Mouse (Mus musculus): ENCODE results near the gene Zfp143. TPM values are rescaled to one million over a fixed set of nuclear protein-coding genes. Genes with fewer than 3 reads are reported as not detected.

Zfp143 gene
- total and polyA plus RNA-seq, 3 experiments: 13.9 to 15.7 TPM; not detected in 1

DNA sequence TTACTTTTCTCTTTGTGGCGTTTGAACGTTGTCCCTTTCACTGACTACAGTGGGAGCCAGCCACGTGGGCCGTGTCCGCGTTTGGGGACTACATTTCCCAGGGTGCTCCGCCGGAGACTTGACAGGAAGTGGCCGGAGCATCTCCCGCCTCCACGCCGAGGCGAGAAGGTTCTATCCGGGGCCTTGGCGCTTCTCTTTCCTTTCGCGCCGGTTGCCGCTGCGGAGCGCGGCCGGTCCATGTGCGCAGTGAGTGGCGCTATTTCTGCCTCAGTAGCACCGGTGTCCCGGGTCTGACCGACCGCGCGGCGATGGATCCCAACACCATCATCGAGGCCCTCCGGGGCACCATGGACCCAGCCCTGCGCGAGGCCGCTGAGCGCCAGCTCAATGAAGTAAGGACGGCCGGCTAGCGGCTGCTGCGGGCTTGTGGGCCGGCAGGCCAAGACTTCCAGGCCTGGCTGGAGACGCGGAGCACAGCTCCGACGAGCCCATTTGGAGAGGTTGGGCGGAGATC, 42.8 kb upstream of the Zfp143 start, which contains the start of gene Ipo7 (continued):
- TF ChIP-seq ZNF384 (IDR thresholded peaks at IDR 0.05; ENCODE audit: low read depth, low read length) (no peak), MXI1 (IDR thresholded peaks at IDR 0.05; ENCODE audit: low read depth, low read length) (peak; percentile 99), RAD21 (IDR thresholded peaks at IDR 0.05; ENCODE audit: low read depth, low read length) (no peak), POLR2AphosphoS5 (IDR thresholded peaks at IDR 0.05; ENCODE audit: borderline replicate concordance, low read depth, low read length) (peak; percentile 73; the same call in 1 of the 2 replicates), UBTF (IDR thresholded peaks at IDR 0.05; ENCODE audit: borderline replicate concordance, insufficient read depth, low read depth, low read length) (peak; percentile 89; the same call in 1 of the 2 replicates), CHD2 (IDR thresholded peaks at IDR 0.05; ENCODE audit: low read length) (no peak), NRF1 (IDR thresholded peaks at IDR 0.05; ENCODE audit: insufficient read depth, low read depth, low read length, poor library complexity, severe bottlenecking) (0 out of 2 replicates have a peak, but pooled peaks have one; percentile 11), CTCF (IDR thresholded peaks at IDR 0.05 in 2 of 3, conservative IDR thresholded peaks at IDR 0.05 in 1 of 3; ENCODE audit: control insufficient read depth in 1 of 3, insufficient read depth in 1 of 3, low read depth in 2 of 3, low read length in 3 of 3, poor library complexity in 1 of 3, severe bottlenecking in 1 of 3) (0 out of 6 replicates have a peak, but pooled peaks of 1 of the 3 experiments have one; percentile 5), BHLHE40 (IDR thresholded peaks at IDR 0.05; ENCODE audit: borderline replicate concordance, low read depth, low read length) (no peak), ETS1 (IDR thresholded peaks at IDR 0.05; ENCODE audit: low read depth, low read length) (0 out of 2 replicates have a peak, but pooled peaks have one; percentile 9), POLR2A (IDR thresholded peaks at IDR 0.05; ENCODE audit: control insufficient read depth in 1 of 2, insufficient read depth in 1 of 2, low read depth in 1 of 2, low read length in 2 of 2, poor library complexity in 1 of 2) (peak; percentile 91 to 98), MEF2A (IDR thresholded peaks at IDR 0.05; ENCODE audit: extremely low read depth, insufficient replicate concordance, low read depth, low read length, poor library complexity, severe bottlenecking) (no peak), ELF1 (IDR thresholded peaks at IDR 0.05; ENCODE audit: low read depth, low read length) (peak; percentile 90), SMC3 (IDR thresholded peaks at IDR 0.05; ENCODE audit: low read depth, low read length) (no peak), TBP (IDR thresholded peaks at IDR 0.05; ENCODE audit: low read depth, low read length) (peak; percentile 91), RCOR1 (IDR thresholded peaks at IDR 0.05; ENCODE audit: low read depth, low read length) (no peak), TAL1 (IDR thresholded peaks at IDR 0.05; ENCODE audit: low read length) (no peak)

DNA sequence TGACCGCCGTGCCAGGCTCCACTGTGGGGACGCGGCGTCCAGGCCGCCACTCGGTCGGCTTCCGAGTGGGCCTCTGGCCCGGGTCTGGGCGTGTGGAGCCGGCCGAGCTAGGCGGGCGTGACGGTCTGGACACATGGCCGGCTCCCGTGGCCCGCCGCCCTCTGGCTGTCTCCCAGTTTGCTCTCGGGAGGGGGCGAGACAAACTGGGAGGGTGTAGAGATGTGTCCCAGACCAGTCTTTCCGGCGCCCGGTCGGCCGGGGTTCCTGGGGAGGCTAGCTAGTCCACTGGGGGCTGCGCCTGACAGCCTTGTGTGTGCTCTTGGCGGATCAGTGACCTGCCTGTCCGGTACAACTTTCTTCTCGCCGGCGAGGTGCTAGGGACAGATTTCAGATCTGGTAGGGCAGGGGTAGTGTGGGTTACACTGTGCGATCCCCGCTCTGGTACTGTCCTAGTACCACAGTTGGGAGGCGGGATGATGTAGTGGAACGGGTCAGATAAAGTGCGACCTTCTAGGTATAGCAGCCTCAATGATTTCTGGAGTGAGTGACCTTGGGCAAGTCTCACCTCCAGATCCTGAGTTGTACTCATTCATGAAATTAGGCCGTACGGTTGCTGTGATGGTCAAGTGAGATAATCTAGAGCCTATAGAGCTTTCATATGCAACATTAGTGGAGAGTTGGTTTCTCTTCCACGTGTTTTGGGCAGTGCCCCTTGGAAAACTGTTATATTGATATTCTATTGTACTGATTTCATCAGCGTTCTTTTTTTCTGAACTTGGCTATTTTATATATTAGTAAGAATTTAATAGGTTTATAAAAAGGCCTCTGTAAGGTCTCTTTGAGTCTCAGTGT, 42.2 kb upstream of the Zfp143 start:
- Histone ChIP-seq H3K36me3 (ENCODE audit: control insufficient read depth in 1 of 2, insufficient read depth in 2 of 2, low read length in 2 of 2) (peaks cover 28 to 35% of the 10 kb centered on the region in 2 experiments), H3K27me3 (ENCODE audit: control insufficient read depth in 1 of 2, insufficient read depth in 2 of 2, low read length in 2 of 2) (no peaks in the 10 kb centered on the region), H3K4me3 (ENCODE audit: control insufficient read depth in 1 of 2, insufficient read depth in 1 of 2, low read depth in 2 of 2, low read length in 2 of 2) (peak overlapping the region; percentile 61 to 96), H3K9me3 (replicated peaks; ENCODE audit: insufficient read depth, low read length) (no peaks in the 10 kb centered on the region), H3K79me2 (ENCODE audit: control insufficient read depth, insufficient read depth, low read length, poor library complexity) (peaks cover 49% of the 10 kb centered on the region), H3K27ac (ENCODE audit: control insufficient read depth, low read depth, low read length) (peak overlapping the region; percentile 85), H3K4me1 (ENCODE audit: control insufficient read depth in 1 of 2, insufficient read depth in 2 of 2, low read length in 2 of 2) (peaks cover 8 to 9% of the 10 kb centered on the region in 2 experiments), H3K9ac (ENCODE audit: control insufficient read depth, low read depth, low read length, poor library complexity, severe bottlenecking) (peak overlapping the region; percentile 100)
- DNase-seq (ENCODE audit: low read depth, low spot score): peak; percentile 72
- TF ChIP-seq USF2 (IDR thresholded peaks at IDR 0.05; ENCODE audit: borderline replicate concordance in 1 of 2, insufficient read depth in 1 of 2, low read depth in 1 of 2, low read length in 2 of 2): no peak
- peak; percentile 48; the same call in 1 of the 2 replicates for TF ChIP-seq CHD1 (IDR thresholded peaks at IDR 0.05; ENCODE audit: low read depth, low read length)
- TF ChIP-seq MYB (IDR thresholded peaks at IDR 0.05; ENCODE audit: low read depth, low read length): no peak
- no peak for TF ChIP-seq RAD21 (IDR thresholded peaks at IDR 0.05; ENCODE audit: low read depth, low read length)
- TF ChIP-seq TBP (IDR thresholded peaks at IDR 0.05; ENCODE audit: low read depth, low read length): no peak
- TF ChIP-seq TAL1 (IDR thresholded peaks at IDR 0.05; ENCODE audit: low read length): no peak
- TF ChIP-seq CHD2 (IDR thresholded peaks at IDR 0.05; ENCODE audit: low read length): no peak
- TF ChIP-seq SMC3 (IDR thresholded peaks at IDR 0.05; ENCODE audit: low read depth, low read length): no peak
- TF ChIP-seq SIN3A (IDR thresholded peaks at IDR 0.05; ENCODE audit: low read length): peak; percentile 73
- TF ChIP-seq TCF12 (IDR thresholded peaks at IDR 0.05; ENCODE audit: low read depth, low read length): no peak
- TF ChIP-seq GABPA (IDR thresholded peaks at IDR 0.05; ENCODE audit: low read depth, low read length): no peak
- no peak for TF ChIP-seq ZKSCAN1 (IDR thresholded peaks at IDR 0.05; ENCODE audit: low read depth, low read length)
- no peak; the same call in 1 of the 2 replicates for TF ChIP-seq POLR2AphosphoS2 (IDR thresholded peaks at IDR 0.05; ENCODE audit: low read length)
- TF ChIP-seq JUND (IDR thresholded peaks at IDR 0.05; ENCODE audit: low read depth, low read length): no peak
- TF ChIP-seq EP300 (IDR thresholded peaks at IDR 0.05; ENCODE audit: low read depth in 1 of 2, low read length in 2 of 2): peak in 1 of 2 experiments; percentile 25; a peak in 1 of 4 replicates
- no peak for TF ChIP-seq NELFE (IDR thresholded peaks at IDR 0.05; ENCODE audit: low read depth, low read length)
- no peak for TF ChIP-seq HCFC1 (IDR thresholded peaks at IDR 0.05; ENCODE audit: low read depth, low read length)
- no peak for TF ChIP-seq ELF1 (IDR thresholded peaks at IDR 0.05; ENCODE audit: low read depth, low read length)
- peak in 1 of 2 experiments; percentile 44; a peak in 1 of 4 replicates for TF ChIP-seq POLR2A (IDR thresholded peaks at IDR 0.05; ENCODE audit: control insufficient read depth in 1 of 2, insufficient read depth in 1 of 2, low read depth in 1 of 2, low read length in 2 of 2, poor library complexity in 1 of 2)
- TF ChIP-seq MEF2A (IDR thresholded peaks at IDR 0.05; ENCODE audit: extremely low read depth, insufficient replicate concordance, low read depth, low read length, poor library complexity, severe bottlenecking): no peak
- TF ChIP-seq MXI1 (IDR thresholded peaks at IDR 0.05; ENCODE audit: low read depth, low read length): peak; percentile 98
